Mouse (Mus musculus) hindbrain, embryonic 15.5 days (tissue): Measurements from ENCODE around the gene Ddx17. TPM values are rescaled to one million over a fixed set of nuclear protein-coding genes. Genes with fewer than 3 reads are reported as not detected.

Experiments
- ATAC-seq: fragments of 200-750 bp; cut with Nextera tagmentation; 2 replicates; pipeline ENCODE4 v1.8.0; 2017; ENCODE audit warnings: low read depth, moderate number of reproducible peaks, moderate TSS enrichment; ENCODE audit not compliant: low FRiP score
- H3K27ac ChIP-seq: fragments of 300-500 bp; sonication (generic); replicated peaks from 2 replicates; pipeline ENCODE4 v1.5.1; 2015; ENCODE audit warnings: mild to moderate bottlenecking, inconsistent platforms
- H3K27me3 ChIP-seq: fragments of 300-500 bp; sonication (generic); 2 replicates; pipeline ENCODE4 v1.6.1; 2015; ENCODE audit warnings: control low read depth, inconsistent platforms
- H3K36me3 ChIP-seq: fragments of 300-500 bp; sonication (generic); 2 replicates; pipeline ENCODE4 v1.6.1; 2015; ENCODE audit warnings: control low read depth, inconsistent platforms
- H3K4me1 ChIP-seq: fragments of 300-500 bp; sonication (generic); replicated peaks from 2 replicates; pipeline ENCODE4 v1.6.1; 2015; ENCODE audit warnings: control low read depth, inconsistent platforms
- H3K4me2 ChIP-seq: fragments of 300-500 bp; sonication (generic); 2 replicates; pipeline ENCODE4 v1.6.1; 2015; ENCODE audit warnings: moderate library complexity, mild to moderate bottlenecking, inconsistent platforms
- H3K4me3 ChIP-seq: fragments of 300-500 bp; sonication (generic); 2 replicates; pipeline ENCODE4 v1.5.1; 2015; ENCODE audit warnings: mild to moderate bottlenecking, inconsistent platforms
- H3K9ac ChIP-seq: fragments of 300-500 bp; sonication (generic); 2 replicates; pipeline ENCODE4 v1.6.1; 2015; ENCODE audit warnings: inconsistent platforms
- H3K9me3 ChIP-seq: fragments of 300-500 bp; sonication (generic); 2 replicates; pipeline ENCODE4 v1.6.1; 2016; ENCODE audit warnings: control low read depth, inconsistent platforms
- WGBS: fragments of 180-500 bp; shearing (Covaris S2); methylation state at CpG from one replicate; pipeline ENCODE4 v1.1.7; 2015; 5-methylcytosine and 5-hydroxymethylcytosine counted together
- polyA plus RNA-seq: library from polyadenylated mRNA; unstranded; fragments of >200 nt; fragmentation: Nextera tagmentation; extraction: Ambion mirVana; gene quantifications from 2 replicates; pipeline ENCODE4 v1.2.1, GENCODE M21; 2015

Ddx17 gene
- 47.2 and 53.9 TPM in 2 replicates for polyA plus RNA-seq

DNA sequence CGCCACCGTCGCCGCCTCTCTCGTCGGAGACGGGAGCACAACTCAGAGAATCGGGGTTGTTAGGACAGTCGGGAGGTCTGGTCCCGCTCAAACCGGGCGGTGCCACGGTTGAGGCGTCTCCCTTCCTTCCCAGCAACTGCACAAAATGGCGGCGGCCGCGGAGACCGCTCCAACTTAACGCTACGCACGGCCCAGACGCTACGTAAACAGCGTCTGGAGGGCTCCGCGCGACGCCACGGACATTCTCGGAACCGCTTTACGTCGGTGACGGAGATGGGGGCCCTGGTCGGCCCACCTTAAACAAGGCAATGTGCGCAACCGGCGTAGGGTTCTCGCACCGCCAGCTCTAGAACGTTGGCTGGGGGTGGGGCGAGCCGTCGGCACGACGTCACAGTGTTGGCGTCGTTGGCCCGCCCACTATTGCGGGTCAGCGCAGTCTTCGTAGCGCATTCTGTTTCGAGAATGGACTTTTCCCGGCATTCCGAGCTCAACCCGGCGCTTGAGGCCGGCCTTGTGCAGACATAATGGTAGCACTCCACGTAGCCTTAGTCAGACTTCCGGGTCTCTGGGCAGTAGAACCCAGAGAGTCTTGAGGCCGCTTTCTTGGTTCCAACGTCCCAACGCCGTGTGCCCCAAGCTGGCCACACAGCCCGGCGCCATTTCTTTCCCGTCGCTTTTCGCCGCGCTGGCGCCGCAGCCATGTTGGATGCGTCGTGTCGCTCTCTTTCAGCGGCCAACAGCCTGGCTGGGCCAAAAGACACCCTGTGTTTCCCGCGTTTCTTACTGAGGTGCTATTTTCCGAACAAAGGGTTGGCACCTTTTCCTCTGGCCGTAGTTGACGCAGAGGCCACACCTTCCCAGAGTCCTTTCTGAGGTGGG, at the start of gene Ddx17:
TSS of gene Ddx17 (minus strand) at position 332 of the 879 bp plus-strand sequence.
- no peaks in the 10 kb centered on the region for H3K9me3 ChIP-seq
- WGBS = 2% methylated on average over 81 of the region's 84 CpGs
- peak; percentile 99 for ATAC-seq
- peak within 1 kb of the TSS; percentile 95 for H3K9ac ChIP-seq
- H3K36me3 ChIP-seq = peaks cover 27% of the 10 kb centered on the region
- H3K4me2 ChIP-seq = peak within 1 kb of the TSS; percentile 83
- peak within 1 kb of the TSS; percentile 99 for H3K27ac ChIP-seq
- peaks cover 31% of the 10 kb centered on the region for H3K4me1 ChIP-seq
- 0 out of 2 replicates have a peak, but pooled peaks cover 2% of the 10 kb centered on the region for H3K27me3 ChIP-seq
- peak within 1 kb of the TSS; percentile 85 for H3K4me3 ChIP-seq

DNA sequence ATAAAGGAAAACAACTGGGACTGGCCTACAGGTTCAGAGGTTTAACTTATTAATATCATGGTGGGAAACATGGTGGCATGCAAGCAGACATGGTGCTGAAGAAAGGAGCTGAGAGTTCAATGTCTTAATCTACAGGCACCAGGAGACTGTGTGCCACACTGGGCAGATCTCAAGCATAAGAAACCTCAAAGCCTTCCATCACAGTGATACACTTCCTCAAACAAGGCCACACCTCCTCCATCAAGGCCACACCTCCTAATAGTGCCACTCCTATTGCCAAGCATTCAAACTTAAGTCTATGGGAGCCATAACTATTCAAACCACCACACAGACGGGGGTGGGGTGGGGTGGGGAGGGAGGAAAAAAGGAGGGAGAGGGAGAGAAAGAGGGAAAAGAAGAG, 35.0 kb upstream of the Ddx17 start:
- no peak for ATAC-seq
- no peak overlapping the region for H3K4me2 ChIP-seq
- H3K4me1 ChIP-seq = no peaks in the 10 kb centered on the region
- H3K9me3 ChIP-seq = no peaks in the 10 kb centered on the region
- H3K27me3 ChIP-seq = no peaks in the 10 kb centered on the region
- no peak overlapping the region for H3K9ac ChIP-seq
- WGBS = 61% methylated on average over 1 of the region's 1 CpGs
- no peak overlapping the region for H3K27ac ChIP-seq
- no peaks in the 10 kb centered on the region for H3K36me3 ChIP-seq
- H3K4me3 ChIP-seq = no peak overlapping the region

DNA sequence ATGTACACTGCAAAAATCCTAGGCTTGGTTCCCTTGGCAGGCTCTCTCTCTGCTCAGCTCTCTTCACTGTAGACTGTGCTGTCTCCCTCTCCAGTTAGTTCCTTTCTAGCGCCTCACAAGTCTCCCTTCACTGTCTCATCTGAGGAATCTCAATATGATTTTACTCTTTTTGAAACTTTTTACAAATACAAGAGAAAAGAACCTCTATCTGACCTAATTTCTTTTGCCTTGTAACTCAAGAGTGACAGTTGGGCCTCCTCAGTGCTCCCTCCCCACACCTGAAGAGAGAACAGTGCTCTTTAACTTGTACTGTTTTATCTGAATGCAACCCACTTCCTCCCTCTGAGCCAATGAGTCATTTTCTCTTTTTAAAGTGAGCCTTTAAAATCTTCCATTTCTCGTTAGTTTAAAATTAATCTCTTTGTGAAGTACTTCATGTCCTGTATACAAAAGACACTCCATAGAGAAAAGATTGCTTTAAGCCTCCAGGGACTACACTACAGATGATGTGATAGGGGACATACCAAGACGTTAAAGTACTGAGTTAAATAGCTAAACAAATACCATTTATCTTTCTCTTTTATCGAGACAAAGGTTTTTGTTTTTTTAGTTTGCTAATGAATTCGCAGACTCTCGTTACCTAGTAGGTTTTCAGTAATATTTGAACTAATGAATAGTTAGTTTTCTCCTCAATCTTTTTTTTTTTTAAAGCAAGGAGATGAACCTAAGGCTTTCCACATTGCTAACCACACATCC, 31.3 kb upstream of the Ddx17 start:
- Histone ChIP-seq H3K9me3 (no peaks in the 10 kb centered on the region), H3K27me3 (no peaks in the 10 kb centered on the region), H3K4me3 (no peak overlapping the region), H3K9ac (no peak overlapping the region), H3K36me3 (no peaks in the 10 kb centered on the region), H3K4me1 (no peaks in the 10 kb centered on the region), H3K27ac (no peak overlapping the region), H3K4me2 (no peak overlapping the region)
- WGBS = 68% methylated on average over 6 of the region's 6 CpGs
- ATAC-seq = no peak

DNA sequence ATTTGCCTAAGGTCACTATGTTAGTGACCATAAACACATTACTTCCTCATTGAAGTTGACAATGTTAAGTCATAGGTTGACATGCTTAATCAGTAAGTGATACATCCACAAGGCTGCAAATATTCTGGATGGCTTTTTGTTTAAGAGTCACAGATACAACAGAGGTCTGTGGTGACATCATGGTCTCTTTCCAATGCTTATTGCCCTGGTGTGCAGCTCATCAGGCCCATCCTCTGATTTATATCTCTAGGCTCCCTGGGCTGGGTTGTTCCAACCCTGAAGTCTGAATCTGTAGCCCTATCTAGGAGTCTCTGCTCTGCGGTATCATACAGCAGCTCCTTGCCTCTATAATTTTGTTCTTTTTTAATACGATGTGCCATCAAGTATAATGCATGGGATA, 30.4 kb upstream of the Ddx17 start:
- Histone ChIP-seq H3K27me3 (no peaks in the 10 kb centered on the region), H3K4me2 (no peak overlapping the region), H3K4me1 (no peaks in the 10 kb centered on the region), H3K9ac (no peak overlapping the region), H3K9me3 (no peaks in the 10 kb centered on the region), H3K27ac (no peak overlapping the region), H3K36me3 (no peaks in the 10 kb centered on the region), H3K4me3 (no peak overlapping the region)
- WGBS = 88% methylated on average over 2 of the region's 2 CpGs
- ATAC-seq = no peak

DNA sequence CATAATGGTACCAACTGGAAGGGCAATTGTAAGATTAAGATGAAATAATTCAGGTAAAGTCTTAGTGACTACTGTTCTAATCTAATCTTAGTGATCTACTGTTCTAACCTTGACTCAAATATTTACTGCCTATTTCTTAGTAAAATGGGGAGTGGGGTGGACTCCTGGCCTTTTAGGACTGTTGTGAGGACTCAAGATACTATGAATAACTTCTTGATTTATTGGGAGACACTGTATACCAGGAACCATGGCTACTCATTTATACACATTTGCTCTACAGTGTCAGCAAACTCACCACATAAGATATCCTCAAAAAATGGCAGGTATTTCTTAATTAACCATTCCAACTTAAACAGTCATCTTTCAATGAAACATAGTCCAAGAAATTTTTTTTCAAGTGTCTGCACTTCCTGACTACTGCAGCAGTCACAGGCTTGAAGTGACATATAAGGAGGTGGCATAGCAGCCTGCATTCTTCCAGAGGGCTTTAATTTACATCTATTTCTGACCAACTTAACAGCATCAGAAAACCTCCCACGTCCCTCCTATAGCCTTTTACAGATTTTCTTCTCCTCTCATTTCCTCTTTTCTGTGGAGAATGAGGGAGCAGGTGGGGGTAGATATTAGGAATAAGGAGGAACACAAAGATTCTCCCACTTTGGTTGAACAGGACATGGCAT, 29.1 kb upstream of the Ddx17 start:
- Histone ChIP-seq H3K4me2 (no peak overlapping the region), H3K9me3 (no peaks in the 10 kb centered on the region), H3K36me3 (no peaks in the 10 kb centered on the region), H3K4me1 (no peaks in the 10 kb centered on the region), H3K9ac (no peak overlapping the region), H3K27me3 (no peaks in the 10 kb centered on the region), H3K4me3 (no peak overlapping the region), H3K27ac (no peak overlapping the region)
- 69% methylated on average over 1 of the region's 1 CpGs for WGBS
- ATAC-seq = no peak

DNA sequence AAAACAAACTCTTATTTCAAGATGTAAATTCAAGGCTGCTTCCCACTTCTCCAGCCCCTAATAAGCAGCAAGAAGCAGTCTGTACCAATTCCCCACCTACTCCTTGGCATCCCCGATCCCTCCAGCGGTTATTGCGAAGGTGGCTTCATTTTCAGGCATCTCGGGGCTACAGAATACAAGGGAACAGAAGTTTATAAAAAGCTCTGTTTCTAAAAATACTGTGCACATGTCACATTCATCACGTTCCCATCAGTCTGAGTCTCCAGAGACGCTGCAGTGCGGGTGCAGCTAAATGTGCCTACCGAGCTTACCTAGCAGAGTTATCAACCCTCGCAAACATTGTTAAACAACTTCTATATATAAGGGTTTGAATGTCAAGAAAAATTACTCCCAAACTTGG, 15.9 kb upstream of the Ddx17 start:
- no peaks in the 10 kb centered on the region for H3K27me3 ChIP-seq
- no peaks in the 10 kb centered on the region for H3K9me3 ChIP-seq
- WGBS = 85% methylated on average over 9 of the region's 9 CpGs
- H3K4me3 ChIP-seq = no peak overlapping the region
- no peak overlapping the region for H3K9ac ChIP-seq
- no peak for ATAC-seq
- no peak overlapping the region for H3K27ac ChIP-seq
- H3K4me1 ChIP-seq = no peaks in the 10 kb centered on the region
- H3K36me3 ChIP-seq = no peaks in the 10 kb centered on the region
- no peak overlapping the region for H3K4me2 ChIP-seq

DNA sequence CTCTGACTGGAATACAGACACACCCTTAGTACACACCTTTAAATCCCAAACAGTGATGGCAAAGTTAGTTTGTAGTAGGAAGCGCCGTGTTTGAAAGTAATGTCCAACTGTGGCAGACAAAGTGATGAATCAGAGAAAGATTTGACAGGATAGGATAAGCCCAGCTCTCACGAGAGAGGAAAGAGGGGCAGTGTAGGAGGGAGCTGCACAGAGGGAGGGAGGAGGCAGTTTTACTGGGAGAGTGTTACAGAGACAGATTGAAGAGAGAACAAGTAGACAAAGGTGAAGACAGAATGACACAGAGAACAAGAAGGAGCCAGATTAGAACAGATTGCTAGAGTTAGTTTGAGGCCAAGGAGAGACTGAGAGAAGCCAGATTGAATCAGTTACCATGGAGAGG, 13.1 kb upstream of the Ddx17 start:
- H3K4me1 ChIP-seq = no peaks in the 10 kb centered on the region
- H3K4me3 ChIP-seq = no peak overlapping the region
- no peaks in the 10 kb centered on the region for H3K9me3 ChIP-seq
- H3K36me3 ChIP-seq = no peaks in the 10 kb centered on the region
- H3K27me3 ChIP-seq = no peaks in the 10 kb centered on the region
- no peak for ATAC-seq
- H3K9ac ChIP-seq = no peak overlapping the region
- no peak overlapping the region for H3K27ac ChIP-seq
- WGBS = 81% methylated on average over 3 of the region's 3 CpGs
- no peak overlapping the region for H3K4me2 ChIP-seq

DNA sequence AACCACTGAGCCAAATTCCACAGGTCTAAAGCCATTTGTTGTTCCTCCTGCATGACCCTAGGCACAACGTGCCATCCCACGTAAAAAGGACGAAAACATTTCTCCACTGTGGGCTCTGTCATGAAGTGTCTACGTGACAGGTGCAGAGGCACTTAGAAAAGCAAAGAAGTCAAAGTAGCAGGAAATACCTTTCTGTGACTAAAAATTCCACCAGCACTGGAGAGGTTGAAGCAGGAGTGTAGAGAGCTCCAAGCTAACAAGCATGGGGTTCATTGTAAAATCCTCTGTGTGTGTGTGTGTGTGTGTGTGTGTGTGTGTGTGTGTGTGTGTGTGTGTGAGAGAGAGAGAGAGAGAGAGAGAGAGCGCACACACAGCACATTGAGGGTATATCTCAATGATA, 6.0 kb upstream of the Ddx17 start:
- no peaks in the 10 kb centered on the region for H3K36me3 ChIP-seq
- H3K27ac ChIP-seq = no peak overlapping the region
- 82% methylated on average over 5 of the region's 5 CpGs for WGBS
- H3K4me2 ChIP-seq = no peak overlapping the region
- H3K27me3 ChIP-seq = 0 out of 2 replicates have a peak, but pooled peaks cover 2% of the 10 kb centered on the region
- ATAC-seq = no peak
- no peaks in the 10 kb centered on the region for H3K4me1 ChIP-seq
- no peaks in the 10 kb centered on the region for H3K9me3 ChIP-seq
- H3K9ac ChIP-seq = no peak overlapping the region
- H3K4me3 ChIP-seq = no peak overlapping the region

DNA sequence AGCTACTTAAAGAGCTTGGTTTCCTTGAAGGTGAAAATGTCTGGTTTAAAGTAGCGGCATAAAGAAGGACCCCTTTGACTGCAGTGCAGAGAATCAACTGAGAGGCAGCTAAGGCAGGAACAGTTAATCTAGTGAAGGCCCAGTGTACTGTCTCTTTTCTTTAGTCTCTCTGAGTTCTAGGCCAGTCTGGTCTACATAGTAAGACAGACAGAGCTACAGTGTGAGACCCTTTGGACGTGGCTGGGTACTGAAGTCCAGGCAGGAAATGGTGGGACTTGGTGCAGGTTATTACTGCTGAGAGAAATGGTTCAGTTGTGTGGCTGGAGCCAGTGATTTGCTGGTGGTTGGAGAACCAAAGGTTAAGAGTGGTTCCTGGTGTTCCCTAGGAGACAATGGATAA, 1.7 kb upstream of the Ddx17 start:
- H3K36me3 ChIP-seq = peaks cover 12% of the 10 kb centered on the region
- WGBS = 95% methylated on average over 2 of the region's 2 CpGs
- no peaks in the 10 kb centered on the region for H3K9me3 ChIP-seq
- no peak for ATAC-seq
- H3K27me3 ChIP-seq = 0 out of 2 replicates have a peak, but pooled peaks cover 2% of the 10 kb centered on the region
- no peak overlapping the region for H3K4me2 ChIP-seq
- no peak overlapping the region for H3K9ac ChIP-seq
- H3K4me3 ChIP-seq = no peak overlapping the region
- H3K4me1 ChIP-seq = peaks cover 28% of the 10 kb centered on the region
- H3K27ac ChIP-seq = no peak overlapping the region

DNA sequence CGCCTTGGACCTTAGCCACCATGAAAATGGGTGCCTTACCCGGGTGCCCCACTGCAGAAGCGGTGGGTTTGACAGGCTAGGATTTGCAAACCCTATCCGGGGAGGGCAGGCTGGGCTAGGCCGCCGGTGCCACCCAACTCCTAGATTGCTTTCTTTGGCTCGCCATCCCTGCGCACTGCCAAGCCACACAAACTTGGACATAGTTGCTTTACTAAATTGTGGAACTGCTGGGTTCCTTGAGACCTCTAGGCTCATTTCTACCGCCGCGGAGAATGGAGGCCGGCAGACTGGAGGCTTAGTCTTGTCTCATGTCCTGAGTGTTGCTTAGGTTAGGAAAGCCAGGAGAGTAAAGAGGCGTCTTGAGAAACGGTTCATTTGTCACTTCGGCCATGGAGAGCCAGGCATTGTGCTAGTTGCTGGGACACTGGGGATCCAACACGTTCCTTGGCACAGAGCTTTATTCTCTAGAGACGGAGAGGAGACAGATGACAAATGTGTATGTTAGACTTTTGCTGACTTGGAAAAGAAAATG, 814 bp upstream of the Ddx17 start:
- WGBS = 73% methylated on average over 17 of the region's 17 CpGs
- Histone ChIP-seq H3K27ac (peak overlapping the region; percentile 97), H3K36me3 (peaks cover 20% of the 10 kb centered on the region), H3K4me3 (peak overlapping the region; percentile 85), H3K4me1 (peaks cover 29% of the 10 kb centered on the region), H3K4me2 (peak overlapping the region; percentile 83), H3K9ac (peak overlapping the region; percentile 51; the same call in 1 of the 2 replicates), H3K9me3 (no peaks in the 10 kb centered on the region), H3K27me3 (0 out of 2 replicates have a peak, but pooled peaks cover 2% of the 10 kb centered on the region)
- ATAC-seq = no peak

DNA sequence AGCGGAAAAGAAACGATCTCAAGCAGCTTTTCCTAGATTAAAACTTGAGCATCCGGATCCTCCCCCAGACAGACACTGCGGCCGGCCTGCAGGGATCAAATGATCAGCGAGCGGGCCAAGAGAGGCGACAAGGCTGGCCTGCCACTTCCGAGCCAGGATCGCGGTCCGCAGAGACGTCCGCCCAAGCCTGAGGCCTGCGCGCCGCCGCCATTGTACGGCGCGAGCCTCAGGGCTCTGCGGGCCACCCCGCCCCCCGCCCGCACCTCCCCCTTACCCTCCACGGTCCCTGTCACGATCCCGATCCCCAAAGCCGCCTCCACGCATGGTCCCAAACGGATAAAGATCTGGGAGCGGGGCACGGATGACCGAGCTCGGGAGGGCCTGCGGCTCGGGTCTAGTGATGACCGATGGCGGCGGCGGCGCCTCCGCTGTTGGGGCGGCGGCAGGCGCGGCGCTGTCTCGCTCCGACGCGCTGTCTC, 581 bp downstream of the Ddx17 start:
- ATAC-seq = peak; percentile 61
- WGBS = under 1% methylated on average over 49 of the region's 52 CpGs
- no peaks in the 10 kb centered on the region for H3K9me3 ChIP-seq

More for the DNA sequence above, 581 bp downstream of the Ddx17 start:
- Histone ChIP-seq H3K27ac (peak overlapping the region; percentile 99), H3K9ac (peak overlapping the region; percentile 95), H3K4me3 (peak overlapping the region; percentile 85), H3K36me3 (peaks cover 31% of the 10 kb centered on the region), H3K4me2 (peak overlapping the region; percentile 83), H3K27me3 (0 out of 2 replicates have a peak, but pooled peaks cover 2% of the 10 kb centered on the region), H3K4me1 (peaks cover 33% of the 10 kb centered on the region)
